Mouse (Mus musculus) urinary bladder, adult 2 months (tissue): ENCODE measurements at regions not wholly inside any gene's neighbourhood (a gene's known extent, or its start where the extent isn't known, plus 50 kb on each side); places are given as distances from the start of the nearest gene placed in this dataset.

Experiments used
- DNase-seq: peaks from one replicate; pipeline ENCODE4 v3.0.0; 2022; ENCODE audit warnings: low spot score

DNA sequence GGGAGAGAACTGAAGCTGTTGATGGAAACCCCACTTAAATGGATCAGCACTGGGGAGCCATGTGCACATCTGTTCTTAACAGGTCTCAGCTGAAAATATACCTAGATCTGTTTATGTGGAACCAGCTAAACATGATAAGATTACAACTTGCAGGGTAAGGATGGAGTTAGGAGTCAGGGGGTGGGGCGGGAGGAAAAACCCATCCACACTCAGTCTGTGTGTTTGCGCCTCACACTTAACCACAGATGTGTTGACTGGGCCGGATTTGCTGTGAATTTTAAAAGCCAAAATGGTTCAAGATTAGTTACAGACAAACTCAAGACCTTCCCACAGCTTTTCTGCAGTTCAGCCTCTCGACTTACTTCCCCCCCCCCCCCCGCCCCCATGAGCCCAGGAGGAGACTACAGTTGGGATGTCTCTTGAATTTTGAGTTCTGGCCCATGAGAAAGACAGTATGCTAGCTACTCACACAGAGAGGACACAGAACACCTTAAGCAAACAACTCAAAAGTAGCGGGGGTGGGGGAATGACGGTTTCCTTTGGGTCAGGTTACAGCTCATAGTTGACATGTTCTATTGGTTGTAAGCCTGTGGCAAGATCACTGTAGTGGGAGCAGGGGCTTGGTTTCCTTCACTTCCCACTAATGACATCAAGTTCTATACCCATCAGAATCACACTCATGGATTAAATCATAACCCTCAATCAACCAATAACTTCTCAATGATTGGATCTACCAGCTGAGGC is 209.1 kb downstream of the Bcl2l11 start:
- peak; percentile 3 for DNase-seq

DNA sequence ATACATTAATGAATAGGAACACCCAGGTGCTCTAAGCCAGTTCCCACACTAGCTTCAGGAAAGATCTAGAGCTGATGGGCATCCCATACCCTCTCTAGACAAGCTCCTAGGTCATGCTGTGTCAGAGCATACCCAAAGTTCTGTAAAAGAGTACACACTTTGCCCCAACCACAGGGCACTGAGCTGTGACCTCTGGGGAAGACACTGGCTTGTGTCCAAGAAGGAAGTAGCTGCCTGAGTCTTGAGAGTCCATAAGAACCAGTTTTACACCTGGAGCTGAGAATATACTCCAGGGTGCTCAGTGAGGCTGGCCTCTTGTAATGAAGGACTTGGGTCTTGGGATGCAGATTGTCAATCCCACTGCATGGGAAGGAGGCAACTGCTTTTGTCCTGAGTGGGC is 211.4 kb downstream of the Bcl2l11 start:
- DNase-seq, result no peak

DNA sequence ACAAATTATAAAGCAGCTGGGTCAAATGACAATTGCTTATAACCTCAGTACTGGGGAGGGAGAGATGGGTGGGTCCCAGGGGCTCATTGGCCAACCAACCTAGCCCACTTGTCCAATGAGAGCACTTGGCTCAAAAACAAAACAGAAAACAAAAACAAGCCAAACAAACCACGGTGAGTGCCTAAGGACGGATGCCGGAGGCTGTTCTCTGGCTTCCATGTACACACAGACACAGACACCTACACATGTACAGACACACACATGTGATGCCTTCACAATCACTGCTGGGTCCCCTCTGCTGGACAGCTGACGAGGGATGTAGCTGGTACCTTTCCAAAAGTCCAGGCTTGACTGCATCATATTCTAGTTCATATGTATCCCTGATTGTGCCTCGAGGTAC is 212.0 kb downstream of the Bcl2l11 start:
- DNase-seq, result no peak

DNA sequence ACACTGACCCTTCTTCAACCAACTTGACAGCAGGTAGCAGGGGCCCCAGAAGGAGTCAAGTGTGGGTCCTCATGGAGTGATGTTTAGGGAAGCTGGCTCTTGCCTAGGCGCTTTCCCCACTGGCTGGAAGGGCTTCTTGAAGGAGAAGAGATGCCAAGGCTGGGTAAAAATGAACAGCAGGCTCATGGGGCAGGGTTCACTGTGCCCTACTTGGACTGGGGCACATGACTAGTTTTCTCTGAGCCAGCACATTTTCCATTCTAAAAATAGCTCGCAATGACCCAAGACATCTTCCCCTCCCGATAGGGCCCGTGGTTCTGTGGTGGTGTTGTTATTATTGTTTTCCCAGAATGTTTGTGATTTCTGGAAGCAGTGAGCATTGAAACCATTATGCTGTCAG is 212.6 kb downstream of the Bcl2l11 start:
- no peak for DNase-seq

DNA sequence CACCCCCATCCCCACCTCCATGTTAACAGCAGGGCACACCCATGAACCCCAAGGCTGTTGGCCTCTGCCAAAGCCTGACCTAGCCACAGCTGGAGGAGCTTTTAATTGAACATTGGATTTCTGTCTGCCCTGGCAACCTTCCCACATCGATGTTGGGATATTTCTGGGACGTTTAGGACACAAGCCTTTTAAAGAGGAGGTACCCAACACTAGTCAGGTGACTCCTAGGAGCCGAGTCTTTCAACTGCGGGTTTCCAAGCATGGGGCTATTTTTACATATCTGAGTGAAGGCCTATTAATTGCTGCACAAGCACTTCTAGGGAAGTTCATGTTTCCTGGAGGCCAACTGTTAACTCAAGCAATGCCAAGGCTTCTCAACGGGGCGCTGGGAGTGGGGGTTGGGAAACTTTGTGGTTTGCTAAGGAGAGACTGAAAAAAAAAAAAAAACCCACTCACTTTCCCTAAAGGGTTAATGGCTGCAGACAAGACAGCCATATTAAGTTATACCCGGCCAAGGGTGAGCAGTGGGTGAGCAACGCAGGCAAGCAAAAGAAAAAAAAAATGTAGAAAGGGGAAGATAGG is 213.3 kb downstream of the Bcl2l11 start:
- DNase-seq, result no peak

DNA sequence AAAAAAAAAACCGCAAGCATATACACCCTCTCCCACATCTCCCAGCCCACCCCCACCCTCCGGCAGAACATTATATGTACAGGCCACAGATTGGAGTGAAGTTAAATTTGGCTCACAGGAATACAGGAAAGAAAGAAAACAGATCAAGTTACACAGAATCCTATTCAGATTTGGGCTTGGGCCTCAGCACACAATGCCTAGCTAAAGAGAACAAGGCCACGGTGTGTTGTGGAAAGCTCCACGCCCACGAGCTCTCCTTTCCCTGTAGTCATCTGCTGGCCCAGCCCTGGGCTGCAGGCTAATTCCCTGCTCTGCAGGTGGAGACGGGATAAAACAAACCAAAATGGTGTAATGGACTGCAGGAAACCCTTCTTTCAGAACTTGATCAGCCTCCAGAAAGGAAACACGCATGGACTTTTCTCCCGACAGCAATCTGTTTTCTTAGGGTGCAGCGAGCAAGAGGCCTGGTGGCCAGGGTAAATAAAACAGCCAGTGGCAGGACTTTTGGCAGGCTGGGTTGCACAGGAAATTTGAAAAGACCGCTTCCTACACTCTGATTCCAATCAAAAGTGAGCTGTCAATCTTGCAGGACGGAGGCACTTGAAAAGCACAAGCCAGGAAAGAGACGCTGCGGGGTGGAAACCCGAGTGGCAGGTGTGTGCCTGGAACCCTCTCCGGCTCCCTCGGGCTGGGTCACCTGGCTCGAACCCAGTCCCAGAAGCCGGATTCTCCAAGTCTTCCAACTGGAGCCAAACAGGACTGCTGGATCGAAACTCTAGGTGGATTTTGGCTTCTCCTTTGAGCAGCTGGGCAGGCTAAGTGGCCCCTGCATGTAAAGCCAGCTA is 214.0 kb downstream of the Bcl2l11 start:
- no peak for DNase-seq

DNA sequence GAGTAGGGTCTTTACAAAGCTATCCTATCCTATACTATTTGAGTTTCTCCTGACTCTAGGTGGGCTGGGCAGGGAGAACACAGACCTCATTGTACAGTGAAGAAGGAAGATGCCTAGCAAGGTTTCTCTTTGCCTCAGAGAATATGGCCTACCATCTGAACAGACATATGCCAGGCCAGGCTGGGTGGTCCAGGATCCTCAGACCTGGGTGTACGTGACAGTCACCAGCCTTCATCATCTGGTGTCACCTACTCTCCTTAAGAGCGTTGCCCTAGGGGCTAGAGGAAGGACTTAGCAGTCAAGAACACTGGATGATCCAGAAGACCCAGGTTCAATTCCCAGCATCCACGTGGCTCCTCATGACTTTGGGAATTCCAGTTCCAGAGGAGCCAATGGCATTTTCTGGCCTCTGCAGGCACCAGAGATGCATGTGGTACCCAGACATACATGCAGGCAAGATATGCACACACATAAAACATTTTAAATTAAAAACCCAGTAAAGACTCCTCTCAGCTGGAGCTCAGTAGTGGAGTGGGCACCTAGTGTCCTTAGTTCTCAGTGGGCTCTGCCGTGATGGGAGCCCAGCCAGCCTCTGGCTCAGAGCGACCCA is 214.9 kb downstream of the Bcl2l11 start:
- no peak for DNase-seq

DNA sequence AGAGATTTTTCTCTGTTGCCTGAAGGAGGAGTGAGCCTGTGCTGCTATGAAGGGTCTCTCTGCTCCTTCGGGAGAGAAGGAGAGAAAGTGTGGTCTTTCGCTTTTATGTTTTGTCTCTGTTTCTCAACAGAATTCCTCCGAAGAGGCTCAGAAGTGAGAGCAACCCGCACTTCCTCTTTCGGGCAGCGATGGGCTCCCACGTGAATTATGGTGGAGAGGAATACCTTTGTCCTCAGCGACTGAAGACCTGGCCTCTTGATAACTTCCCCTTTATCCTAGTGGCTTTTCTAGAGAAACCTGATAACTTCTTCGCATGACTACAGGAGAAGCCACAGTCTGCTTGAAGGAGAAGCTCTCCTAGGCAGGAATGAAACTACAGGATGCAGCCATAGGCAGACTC is 216.4 kb downstream of the Bcl2l11 start:
- DNase-seq, result no peak

DNA sequence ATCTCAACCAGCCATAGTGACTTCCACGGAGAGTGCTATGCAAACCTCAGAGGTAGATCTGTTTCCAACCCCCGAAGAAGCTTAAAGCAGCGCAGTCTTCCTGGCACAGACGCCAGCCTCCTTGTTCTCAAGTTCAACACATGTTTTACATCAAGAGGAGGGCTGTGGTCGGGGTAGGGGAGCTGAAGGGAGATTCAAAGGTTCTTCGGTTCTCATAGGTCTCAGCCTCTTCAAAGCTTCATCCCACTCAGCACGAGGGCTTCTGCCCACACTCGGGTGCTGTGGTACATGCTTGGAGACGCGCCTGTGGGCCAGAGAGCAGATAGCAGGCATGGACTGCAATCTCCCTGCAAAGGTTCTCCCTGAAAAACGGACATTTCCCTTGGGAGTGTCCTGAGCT is 219.7 kb downstream of the Bcl2l11 start:
- DNase-seq, result no peak

DNA sequence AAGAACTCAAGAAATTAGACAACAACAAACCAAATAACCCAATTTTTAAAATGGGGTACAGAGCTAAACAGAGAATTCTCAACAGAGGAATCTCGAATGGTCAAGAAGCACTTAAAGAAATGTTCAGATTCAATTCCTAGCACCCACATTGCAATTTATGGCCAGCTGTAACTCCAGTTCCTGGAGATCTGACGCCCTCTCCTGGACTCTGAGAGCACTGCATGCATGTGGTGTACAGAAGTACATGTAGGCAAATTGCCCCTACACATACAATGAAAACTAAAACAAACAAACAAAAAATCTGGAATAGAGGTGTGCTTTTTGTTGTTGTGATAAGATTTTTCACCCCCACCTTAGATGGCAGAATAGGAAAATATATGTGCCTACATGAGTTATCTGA is 222.7 kb downstream of the Bcl2l11 start:
- DNase-seq, result no peak

DNA sequence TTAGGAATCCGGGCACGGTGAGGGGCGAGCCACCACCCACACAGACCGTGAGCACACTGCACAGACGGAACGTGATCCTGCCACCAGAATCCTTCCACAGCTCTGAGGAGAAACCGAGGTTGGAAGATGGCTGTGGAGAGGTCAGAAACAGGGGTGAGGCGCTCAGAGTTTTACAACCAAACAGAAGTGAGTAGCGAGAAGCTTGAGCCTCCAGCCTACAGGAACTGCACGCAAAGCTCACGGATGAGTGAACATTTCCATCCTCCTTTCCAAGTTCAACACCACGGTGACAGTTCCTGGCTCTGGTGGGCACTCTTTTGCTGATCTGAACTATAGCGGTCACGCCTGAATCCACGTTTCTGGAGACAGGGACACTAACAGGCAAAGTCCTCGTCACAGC is 225.6 kb downstream of the Bcl2l11 start:
- DNase-seq, result no peak

DNA sequence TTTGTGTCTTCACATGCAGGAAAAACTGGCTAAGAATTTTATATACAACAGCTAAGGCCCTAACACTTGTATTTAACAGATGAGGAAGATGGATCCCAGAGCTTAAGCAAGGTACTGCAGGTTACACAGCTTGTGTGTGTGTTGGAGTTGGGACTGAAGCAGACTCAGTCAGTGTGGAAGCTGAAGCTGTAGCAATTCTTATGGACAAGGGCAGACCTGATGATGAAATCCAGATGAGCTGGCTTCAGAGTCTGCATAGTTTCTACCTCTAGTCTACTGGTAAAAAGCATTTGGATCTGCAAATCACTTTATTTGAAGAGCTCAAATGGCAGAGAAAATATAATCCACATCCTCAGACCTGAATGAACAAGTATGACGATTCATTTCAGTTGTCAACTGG is 226.7 kb downstream of the Bcl2l11 start:
- DNase-seq, result no peak

DNA sequence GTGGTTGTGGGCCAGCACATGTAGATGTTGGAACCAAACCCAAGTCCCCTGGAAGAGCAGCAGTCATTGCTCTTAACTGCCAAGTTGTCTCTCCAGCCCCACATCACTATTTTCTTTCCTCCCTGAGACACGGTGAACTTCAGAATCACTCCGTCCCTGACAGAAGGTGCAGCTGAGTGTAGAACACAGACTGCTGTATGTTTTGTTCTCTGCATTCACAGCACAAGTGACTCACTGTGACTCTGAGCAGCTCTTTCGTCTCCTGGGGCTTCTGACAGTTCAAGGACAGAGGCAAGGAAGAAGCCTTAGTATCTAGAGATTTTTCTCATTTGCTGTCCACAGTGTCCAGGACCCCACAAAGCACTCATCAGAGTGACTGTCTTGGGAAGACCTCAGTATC is 227.6 kb downstream of the Bcl2l11 start:
- no peak for DNase-seq

DNA sequence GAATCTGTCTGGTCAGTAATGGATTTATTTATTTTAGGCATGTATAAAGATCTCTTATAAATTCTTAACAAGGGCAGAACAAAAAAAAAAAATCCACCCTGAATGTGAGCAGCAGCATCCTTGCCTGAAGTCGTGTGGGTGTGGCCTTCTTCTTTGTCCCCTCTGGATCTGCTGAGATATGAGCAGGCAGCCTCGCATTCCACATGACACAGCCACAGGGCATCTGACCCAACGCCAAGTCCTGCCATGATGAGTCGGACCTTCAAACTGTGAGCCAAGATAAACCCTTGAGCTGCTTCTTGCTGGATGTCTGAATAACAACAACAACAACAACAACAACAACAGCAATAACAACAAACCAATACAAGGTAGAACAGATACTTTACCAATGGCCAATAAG is 230.5 kb downstream of the Bcl2l11 start:
- DNase-seq, result no peak

DNA sequence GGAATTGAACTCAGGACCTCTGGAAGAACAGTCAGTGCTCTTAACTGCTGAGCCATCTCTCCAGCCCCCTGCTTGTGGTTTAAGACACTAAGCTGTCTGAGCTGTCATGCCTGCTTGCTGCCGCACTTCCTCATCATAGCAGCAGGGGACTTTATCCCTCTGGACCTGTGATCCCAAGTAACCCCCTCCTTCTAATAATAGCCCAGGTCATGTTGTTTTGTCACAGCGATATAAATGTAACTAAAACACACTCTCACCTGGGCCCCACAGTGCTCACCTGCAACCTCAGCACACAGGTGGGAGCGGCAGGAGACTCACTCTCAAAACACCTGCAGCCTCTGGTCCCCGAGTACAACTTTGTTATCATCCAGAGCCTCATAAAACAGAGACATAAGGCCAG is 231.9 kb upstream of the Spdye4c start:
- no peak for DNase-seq

DNA sequence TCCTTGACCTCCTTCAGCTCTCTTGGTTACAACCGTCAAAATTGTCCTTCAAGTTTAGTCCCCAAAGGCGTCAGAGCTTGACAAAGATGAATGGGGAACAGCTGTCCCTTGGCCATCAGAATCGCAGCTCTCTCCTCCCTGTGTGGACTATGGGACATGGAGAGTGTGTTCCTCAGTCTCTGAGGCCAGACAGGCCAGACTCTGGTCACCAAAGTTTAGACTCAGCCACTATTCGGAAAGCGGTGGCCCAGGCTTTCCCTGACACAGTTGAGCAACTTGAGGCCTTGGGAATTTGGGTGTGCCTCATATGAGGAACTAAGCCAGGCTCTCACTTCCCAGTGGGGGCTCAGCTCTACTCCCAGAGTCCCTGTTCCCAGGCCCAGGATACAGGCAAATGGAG is 230.5 kb upstream of the Spdye4c start:
- no peak for DNase-seq

DNA sequence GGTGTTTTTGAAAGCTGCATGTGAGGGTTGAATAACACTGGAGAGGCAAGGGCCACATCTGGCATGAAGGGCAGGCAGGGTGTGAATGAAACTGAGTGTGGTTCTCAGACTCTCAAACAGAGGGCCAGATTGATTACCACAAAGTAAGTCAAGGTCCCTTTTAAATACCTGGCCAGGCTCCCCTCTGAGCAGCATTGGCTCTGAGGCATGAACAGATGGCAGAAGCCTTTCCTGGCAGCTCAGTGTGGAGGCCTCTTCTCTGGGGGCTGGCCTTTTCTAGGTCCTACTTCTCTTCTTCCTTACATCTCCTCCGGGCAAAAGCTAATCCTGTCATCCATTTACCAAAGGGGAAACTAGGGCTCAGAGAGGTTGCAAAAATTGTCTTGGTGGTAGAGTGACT is 229.6 kb upstream of the Spdye4c start:
- DNase-seq, result no peak

DNA sequence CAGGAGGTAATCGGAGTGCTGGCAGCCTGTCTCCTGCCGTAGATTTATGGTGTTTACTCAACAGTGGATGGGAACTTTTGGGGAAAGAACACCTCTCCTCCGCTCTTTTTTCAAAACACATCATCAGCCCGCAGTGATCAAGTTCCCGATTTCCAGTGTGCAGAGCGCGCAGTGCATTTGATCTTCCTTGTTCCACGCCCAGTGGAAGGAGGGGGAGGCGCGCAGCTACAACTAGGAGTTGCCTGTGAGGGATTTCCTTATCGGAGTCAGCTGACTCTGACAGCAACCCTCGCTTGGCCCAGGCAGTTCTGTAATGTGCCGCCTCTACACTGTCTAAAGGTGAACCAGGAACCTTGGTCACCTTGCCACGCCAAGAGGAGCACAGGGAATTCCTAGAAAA is 226.8 kb upstream of the Spdye4c start:
- DNase-seq, result peak; percentile 46

DNA sequence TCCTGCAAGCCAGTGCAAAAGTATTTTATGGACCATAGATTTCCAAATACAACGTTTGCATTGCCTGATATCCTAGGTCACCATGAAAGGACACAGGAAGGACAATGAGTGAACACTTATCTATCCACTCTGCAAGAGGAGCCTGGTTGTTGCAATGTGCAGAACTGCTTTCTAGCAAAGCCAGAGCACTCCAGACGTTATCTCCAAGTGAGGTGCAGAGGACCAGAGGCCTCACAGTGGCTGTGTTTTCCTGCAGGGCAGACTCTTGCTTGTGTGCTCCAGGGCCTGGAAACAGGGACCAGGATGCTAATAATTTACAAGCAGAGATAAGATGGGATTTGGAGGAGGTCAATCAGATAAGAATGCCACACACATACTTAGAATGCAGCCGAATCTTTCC is 226.0 kb upstream of the Spdye4c start:
- no peak for DNase-seq

DNA sequence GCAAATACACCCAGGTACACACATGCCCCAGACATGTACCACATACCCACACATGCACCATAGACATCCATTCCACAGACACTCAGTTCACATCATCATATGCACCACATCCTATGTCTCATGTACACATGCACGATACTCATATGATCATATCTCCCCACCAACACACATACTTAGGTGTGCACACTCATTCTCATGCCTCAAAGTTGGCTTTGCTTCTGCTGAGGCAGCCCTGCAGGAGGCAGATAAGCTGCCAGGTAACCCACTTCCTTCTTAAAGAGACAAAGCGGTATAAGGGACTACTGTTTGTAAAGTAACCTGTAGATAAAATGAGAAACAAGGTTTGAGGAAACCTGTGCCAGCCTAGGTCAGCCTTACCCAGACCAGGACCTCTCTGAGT is 225.2 kb upstream of the Spdye4c start:
- DNase-seq, result no peak

DNA sequence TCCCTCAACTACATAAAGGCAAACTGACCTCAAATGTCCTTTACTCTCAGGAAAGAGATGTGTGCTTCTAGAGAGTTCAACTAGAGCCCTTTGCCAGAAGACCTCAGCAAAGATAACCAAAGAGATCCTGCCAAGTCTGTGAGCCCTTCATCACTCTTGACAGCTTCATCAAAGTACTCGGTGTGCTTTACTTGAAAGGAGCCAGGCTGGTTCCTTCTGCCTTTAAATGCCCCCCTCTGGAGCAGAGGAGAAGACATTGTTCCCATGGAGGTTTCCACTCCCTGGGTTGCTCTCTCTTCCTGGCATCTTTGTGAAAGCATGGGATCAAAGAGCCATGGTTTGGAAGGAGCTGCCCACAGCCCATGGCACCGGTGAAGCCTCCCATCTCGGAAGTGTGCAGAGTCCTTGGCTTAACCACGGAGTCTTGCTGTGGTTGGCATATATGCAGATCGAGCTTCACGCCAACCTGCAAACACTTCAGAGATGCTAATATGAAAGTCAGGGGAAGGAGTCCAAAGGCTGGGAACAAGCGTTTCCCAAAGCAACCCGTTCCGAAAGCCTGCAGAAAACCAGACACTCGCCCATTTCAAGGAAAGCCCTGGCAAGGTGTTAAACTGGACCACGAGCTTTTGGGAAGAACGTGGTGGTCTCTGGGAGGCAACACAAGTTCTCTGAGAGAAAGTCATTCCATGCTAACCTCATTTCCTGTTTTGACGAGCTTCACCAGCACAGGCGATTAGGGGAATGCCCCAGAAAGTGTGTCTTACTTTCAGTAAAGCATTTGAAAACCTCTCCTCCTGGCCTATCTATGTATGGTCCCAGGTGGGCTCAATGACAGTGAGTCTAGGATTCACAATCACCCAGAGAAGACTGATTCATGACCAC is 223.5 kb upstream of the Spdye4c start:
- DNase-seq, result no peak
